Mouse (Mus musculus): ENCODE results near the gene Itpa.

GRCm38 (mm10) chr2:130629080-130629838, 38.2 kb upstream of the Itpa start:
- TF ChIP-seq CTCF (IDR thresholded peaks at IDR 0.05; ENCODE audit: extremely low read depth, insufficient read depth, low read length) (no peak), POLR2A (IDR thresholded peaks at IDR 0.05; ENCODE audit: extremely low read depth, insufficient read depth, low read length) (no peak)
